Mouse (Mus musculus): Measurements from ENCODE around the gene Gabpa. TPM values are rescaled to one million over a fixed set of nuclear protein-coding genes. Genes with fewer than 3 reads are reported as not detected.
A peak's percentile ranks its signal among the peaks of the same experiment; 100 is the strongest.

Gabpa gene
- polyA plus RNA-seq, 1 experiment: 15.3 TPM

DNA sequence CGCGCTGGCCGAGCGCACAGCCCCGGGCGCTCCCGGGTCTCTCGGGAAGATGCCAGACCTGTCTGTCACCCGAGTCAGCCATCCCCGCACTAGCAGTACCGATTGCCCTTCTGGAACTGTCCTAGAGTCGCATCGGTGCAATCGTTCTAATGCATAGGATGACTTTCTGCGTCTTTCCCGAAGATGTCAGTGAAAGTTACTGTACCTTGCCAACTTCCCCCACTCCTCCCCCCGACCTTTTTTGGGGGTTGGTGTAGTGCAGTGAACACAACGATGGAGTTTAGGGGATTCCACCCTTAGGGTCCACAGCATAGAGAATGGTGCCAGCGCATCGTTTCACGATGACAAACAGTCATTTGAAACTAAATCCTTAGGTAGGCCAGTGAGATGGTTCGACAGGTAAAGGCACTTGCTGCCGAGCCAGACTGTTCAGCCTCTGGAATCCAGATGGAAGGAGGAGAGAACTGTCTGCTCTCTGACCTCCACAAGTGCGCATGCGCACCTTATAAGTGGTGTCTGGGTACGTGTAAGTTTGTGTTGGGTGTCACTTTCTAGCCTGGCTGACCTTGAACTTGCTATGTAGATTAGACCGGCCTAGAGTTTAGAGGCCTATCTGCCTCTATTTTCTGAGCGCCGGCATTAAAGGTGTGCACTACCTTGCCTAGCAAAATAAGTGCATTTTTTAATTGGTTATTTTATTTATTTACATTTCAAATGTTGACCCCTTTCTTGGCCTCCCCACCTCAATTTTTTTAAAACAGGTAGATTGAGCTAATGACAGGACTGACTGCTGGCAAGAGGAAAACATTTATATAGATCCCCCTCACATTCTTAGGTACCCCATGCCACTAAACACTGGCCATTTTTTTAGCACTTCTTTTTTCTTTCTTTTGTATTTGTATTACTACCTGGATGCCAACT, 1.4 kb downstream of the Gabpa start:
- TF ChIP-seq POLR2A (IDR thresholded peaks at IDR 0.05; ENCODE audit: extremely low read depth, insufficient read depth, low read length) (peak; percentile 52), CTCF (IDR thresholded peaks at IDR 0.05; ENCODE audit: extremely low read depth, insufficient read depth, low read length) (no peak)
- peak overlapping the region; percentile 80 for H3K4me3 ChIP-seq (ENCODE audit: insufficient read depth, low read length)
- H3K27ac ChIP-seq (ENCODE audit: insufficient read depth, low read length): peak overlapping the region; percentile 20; the same call in 1 of the 2 replicates
- H3K4me1 ChIP-seq (ENCODE audit: control insufficient read depth, insufficient read depth, low read length): peaks cover 3% of the 10 kb centered on the region; the same call in 1 of the 2 replicates

DNA sequence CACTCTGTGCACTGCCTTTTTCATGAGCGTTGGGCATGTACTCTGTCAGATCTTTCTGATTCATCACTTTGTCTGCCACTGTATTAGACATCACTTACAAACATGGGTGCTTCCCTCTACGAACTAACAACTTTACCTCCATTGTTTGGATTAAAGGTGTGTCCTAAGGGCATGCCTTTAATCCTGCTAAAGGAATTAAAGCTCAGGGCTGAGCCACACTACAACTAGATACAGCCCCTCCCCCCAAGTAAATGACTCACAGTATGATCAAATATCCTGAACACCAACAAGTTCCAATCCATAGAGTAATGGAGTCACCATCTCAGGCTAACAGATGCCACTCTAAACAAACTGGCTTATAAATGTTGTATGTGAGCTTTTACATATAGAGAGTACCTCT, 3.9 kb downstream of the Gabpa start:
- Histone ChIP-seq H3K27ac (ENCODE audit: insufficient read depth, low read length) (no peak overlapping the region), H3K4me3 (ENCODE audit: insufficient read depth, low read length) (no peak overlapping the region), H3K4me1 (ENCODE audit: control insufficient read depth, insufficient read depth, low read length) (peaks cover 2% of the 10 kb centered on the region; the same call in 1 of the 2 replicates)
- TF ChIP-seq POLR2A (IDR thresholded peaks at IDR 0.05; ENCODE audit: extremely low read depth, insufficient read depth, low read length) (no peak), CTCF (IDR thresholded peaks at IDR 0.05; ENCODE audit: extremely low read depth, insufficient read depth, low read length) (no peak)

DNA sequence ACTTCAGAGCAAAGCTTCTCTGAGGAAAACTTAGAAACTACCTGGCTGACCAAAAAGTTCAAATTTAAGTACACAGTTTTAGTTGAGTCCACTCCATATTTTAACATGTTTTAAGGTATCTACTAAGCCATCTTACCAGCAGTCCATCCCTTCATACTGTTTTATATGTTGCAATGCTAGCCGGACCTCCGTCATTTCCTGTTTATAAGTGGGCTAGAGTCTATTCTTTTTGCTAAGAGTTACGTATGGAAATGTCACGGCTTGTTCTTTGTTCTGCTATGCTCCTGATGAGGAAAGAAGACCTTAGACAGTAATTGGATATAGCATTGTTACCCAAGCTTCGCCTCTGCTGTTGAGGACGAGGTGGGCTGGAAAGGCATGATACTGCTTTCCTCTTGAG, 18.8 kb downstream of the Gabpa start:
- no peak overlapping the region for H3K27ac ChIP-seq (ENCODE audit: insufficient read depth, low read length)
- TF ChIP-seq CTCF (IDR thresholded peaks at IDR 0.05; ENCODE audit: extremely low read depth, insufficient read depth, low read length): no peak
- TF ChIP-seq POLR2A (IDR thresholded peaks at IDR 0.05; ENCODE audit: extremely low read depth, insufficient read depth, low read length): no peak
- no peak overlapping the region for H3K4me3 ChIP-seq (ENCODE audit: insufficient read depth, low read length)
- H3K4me1 ChIP-seq (ENCODE audit: control insufficient read depth, insufficient read depth, low read length): no peaks in the 10 kb centered on the region

DNA sequence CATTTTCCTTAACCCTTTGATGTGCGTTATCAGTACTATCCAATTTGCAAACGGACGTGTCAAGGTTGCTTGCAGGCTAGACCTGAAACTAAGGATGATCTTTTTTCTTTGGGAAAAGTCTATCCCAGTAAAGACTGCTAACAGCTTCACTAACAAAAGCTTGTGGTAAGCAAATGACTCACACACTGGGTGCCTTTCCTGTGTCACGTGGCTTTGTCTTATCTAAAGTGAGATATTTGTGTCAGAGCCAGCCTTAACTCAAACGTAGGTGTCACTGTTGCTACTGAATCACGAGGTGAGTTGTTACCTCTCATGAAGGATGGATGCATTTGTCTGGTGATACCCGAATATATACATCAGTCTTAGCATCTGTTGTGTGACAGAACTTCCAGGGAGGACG, 29.9 kb downstream of the Gabpa start:
- H3K27ac ChIP-seq (ENCODE audit: insufficient read depth, low read length): no peak overlapping the region
- TF ChIP-seq POLR2A (IDR thresholded peaks at IDR 0.05; ENCODE audit: extremely low read depth, insufficient read depth, low read length) (no peak), CTCF (IDR thresholded peaks at IDR 0.05; ENCODE audit: extremely low read depth, insufficient read depth, low read length) (no peak)
- no peak overlapping the region for H3K4me3 ChIP-seq (ENCODE audit: insufficient read depth, low read length)
- no peaks in the 10 kb centered on the region for H3K4me1 ChIP-seq (ENCODE audit: control insufficient read depth, insufficient read depth, low read length)

DNA sequence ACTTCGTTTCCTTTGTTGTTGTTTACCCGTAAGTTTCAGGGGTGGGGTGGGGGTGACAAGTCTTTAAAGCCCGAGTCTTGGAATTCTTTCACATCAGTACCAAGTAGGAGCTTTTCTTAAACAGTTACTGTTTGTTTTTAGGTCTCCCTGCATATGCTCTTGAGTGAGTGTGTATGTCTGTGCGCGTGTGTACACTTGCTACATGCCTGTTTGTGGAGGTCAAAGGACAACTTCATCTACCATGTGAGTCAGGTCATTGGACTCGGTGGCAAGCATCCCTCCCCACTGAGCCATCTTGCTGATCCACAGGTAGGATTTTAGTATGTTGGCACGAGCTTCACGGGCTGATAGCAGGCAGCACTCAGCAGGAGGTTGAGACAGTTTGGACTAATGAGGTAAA, 39.1 kb downstream of the Gabpa start:
- Histone ChIP-seq H3K4me3 (ENCODE audit: insufficient read depth, low read length) (no peak overlapping the region), H3K27ac (ENCODE audit: insufficient read depth, low read length) (no peak overlapping the region), H3K4me1 (ENCODE audit: control insufficient read depth, insufficient read depth, low read length) (0 out of 2 replicates have a peak, but pooled peaks cover 2% of the 10 kb centered on the region)
- TF ChIP-seq POLR2A (IDR thresholded peaks at IDR 0.05; ENCODE audit: extremely low read depth, insufficient read depth, low read length) (no peak), CTCF (IDR thresholded peaks at IDR 0.05; ENCODE audit: extremely low read depth, insufficient read depth, low read length) (no peak)

DNA sequence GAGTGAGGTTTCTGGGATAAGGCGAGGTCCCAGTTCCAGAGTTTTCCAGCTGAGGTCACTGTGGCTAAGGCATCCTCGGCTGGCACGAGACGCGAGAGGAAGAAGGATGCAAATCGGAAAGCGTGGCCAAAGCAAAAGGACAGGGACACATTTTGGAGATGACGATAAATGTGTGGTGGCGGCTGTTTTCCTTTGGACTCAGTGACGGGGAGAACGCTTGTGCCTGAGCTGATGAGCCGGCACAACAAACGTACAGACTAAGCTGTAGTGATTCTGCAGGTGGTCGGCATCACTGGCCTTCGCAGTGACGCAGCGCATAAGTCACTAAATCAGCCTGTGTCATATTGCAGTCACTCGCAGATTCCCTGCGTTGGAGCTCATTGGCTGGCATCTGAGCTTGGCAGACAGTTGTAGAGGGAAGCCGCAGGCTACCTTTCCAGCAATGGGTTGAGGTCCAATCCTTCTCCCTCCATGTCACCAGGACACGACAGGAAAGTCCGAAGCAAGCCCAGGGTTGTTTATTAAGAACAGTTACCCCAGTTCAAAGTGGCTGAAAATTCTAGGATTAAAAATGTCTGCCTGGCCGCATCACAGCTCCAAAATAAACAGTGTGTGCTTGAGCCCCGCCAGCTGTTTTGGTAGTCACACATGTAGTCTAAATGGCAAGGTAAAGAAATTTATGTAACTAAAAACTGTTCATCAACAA, 40.4 kb downstream of the Gabpa start:
- TF ChIP-seq POLR2A (IDR thresholded peaks at IDR 0.05; ENCODE audit: extremely low read depth, insufficient read depth, low read length) (peak; percentile 22; the same call in 1 of the 2 replicates), CTCF (IDR thresholded peaks at IDR 0.05; ENCODE audit: extremely low read depth, insufficient read depth, low read length) (peak; percentile 38)
- H3K4me1 ChIP-seq (ENCODE audit: control insufficient read depth, insufficient read depth, low read length): 0 out of 2 replicates have a peak, but pooled peaks cover 2% of the 10 kb centered on the region
- peak overlapping the region; percentile 37 for H3K4me3 ChIP-seq (ENCODE audit: insufficient read depth, low read length)
- H3K27ac ChIP-seq (ENCODE audit: insufficient read depth, low read length): no peak overlapping the region

DNA sequence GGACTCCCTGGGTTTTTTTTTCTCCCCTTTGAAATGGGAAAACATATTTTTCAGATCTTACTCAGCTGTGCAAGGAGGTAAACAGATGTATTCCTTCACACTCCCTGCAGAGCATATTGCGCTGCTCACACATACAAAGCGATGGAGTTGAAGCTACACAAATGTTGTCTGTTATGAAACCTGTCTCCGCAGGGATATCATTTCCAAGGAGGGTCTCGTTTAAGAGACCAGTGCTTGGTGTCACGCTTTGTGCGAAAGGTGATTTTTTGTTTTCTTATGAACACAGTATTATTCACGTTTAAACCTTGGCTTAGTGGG, 41.0 kb downstream of the Gabpa start:
- Histone ChIP-seq H3K4me3 (ENCODE audit: insufficient read depth, low read length) (no peak overlapping the region; the same call in 1 of the 2 replicates), H3K4me1 (ENCODE audit: control insufficient read depth, insufficient read depth, low read length) (0 out of 2 replicates have a peak, but pooled peaks cover 2% of the 10 kb centered on the region), H3K27ac (ENCODE audit: insufficient read depth, low read length) (no peak overlapping the region)
- TF ChIP-seq CTCF (IDR thresholded peaks at IDR 0.05; ENCODE audit: extremely low read depth, insufficient read depth, low read length): no peak
- no peak for TF ChIP-seq POLR2A (IDR thresholded peaks at IDR 0.05; ENCODE audit: extremely low read depth, insufficient read depth, low read length)

DNA sequence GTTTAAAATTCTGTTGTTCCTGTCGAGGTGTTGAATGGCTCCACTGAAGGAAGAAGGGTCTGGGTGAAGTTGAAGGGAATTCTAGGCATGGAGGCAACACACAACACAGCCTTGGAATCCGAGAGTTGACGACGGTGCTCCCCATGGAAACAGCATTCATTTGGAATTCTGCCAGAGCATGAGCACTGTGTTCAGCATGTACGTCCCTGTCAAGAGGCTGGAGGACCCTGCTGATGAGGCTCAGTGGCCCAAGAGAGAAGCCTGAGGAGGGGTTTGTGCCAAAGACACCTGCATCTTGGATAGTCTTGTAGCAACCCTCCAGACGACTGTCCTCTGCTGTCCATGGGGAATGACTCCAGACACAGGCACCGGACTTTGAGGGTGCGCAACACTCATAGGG, 41.4 kb downstream of the Gabpa start:
- H3K27ac ChIP-seq (ENCODE audit: insufficient read depth, low read length): no peak overlapping the region
- TF ChIP-seq POLR2A (IDR thresholded peaks at IDR 0.05; ENCODE audit: extremely low read depth, insufficient read depth, low read length): no peak
- TF ChIP-seq CTCF (IDR thresholded peaks at IDR 0.05; ENCODE audit: extremely low read depth, insufficient read depth, low read length): no peak
- 0 out of 2 replicates have a peak, but pooled peaks cover 2% of the 10 kb centered on the region for H3K4me1 ChIP-seq (ENCODE audit: control insufficient read depth, insufficient read depth, low read length)
- H3K4me3 ChIP-seq (ENCODE audit: insufficient read depth, low read length): no peak overlapping the region

DNA sequence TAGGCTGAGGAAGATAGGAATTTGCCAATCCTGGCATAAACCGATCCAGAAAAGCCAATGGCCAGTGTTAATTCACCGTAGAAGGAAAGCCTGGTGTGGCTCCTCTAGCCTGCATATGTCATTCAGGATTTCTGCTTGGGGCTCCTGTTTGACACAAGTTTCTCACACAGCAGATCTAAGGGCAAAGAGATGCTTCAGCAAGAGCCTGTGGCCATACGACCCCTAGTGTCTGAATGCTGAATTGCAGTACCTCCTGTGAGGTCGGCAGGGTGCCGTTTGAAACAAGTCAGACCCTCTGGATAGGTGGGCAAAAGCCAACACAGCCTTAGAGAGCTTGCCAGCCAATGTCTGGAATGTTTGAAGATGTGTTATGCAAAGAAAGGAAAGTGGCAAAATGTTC, 44.4 kb downstream of the Gabpa start:
- TF ChIP-seq CTCF (IDR thresholded peaks at IDR 0.05; ENCODE audit: extremely low read depth, insufficient read depth, low read length): peak; percentile 83
- TF ChIP-seq POLR2A (IDR thresholded peaks at IDR 0.05; ENCODE audit: extremely low read depth, insufficient read depth, low read length): no peak
- H3K4me3 ChIP-seq (ENCODE audit: insufficient read depth, low read length): no peak overlapping the region
- H3K4me1 ChIP-seq (ENCODE audit: control insufficient read depth, insufficient read depth, low read length): 0 out of 2 replicates have a peak, but pooled peaks cover 2% of the 10 kb centered on the region
- no peak overlapping the region for H3K27ac ChIP-seq (ENCODE audit: insufficient read depth, low read length)
